Mouse (Mus musculus) cerebral cortex, adult 2 months (tissue): Measurements from ENCODE around the gene Acad12.

Source experiments
- WGBS: fragments of 180-500 bp; shearing (Covaris S2); methylation state at CpG from one replicate; pipeline ENCODE4 v1.1.7; 2018; 5-methylcytosine and 5-hydroxymethylcytosine counted together

The Acad12 gene

GRCm38 (mm10) chr5:121583765-121584501 is 34.8 kb downstream of the Acad12 start:
- 57% methylated on average over 12 of the region's 12 CpGs for WGBS

GRCm38 (mm10) chr5:121581945-121582344 is 36.8 kb downstream of the Acad12 start:
- 96% methylated on average over 8 of the region's 8 CpGs for WGBS

GRCm38 (mm10) chr5:121576927-121577488 is 41.7 kb downstream of the Acad12 start:
- 88% methylated on average over 11 of the region's 11 CpGs for WGBS

DNA sequence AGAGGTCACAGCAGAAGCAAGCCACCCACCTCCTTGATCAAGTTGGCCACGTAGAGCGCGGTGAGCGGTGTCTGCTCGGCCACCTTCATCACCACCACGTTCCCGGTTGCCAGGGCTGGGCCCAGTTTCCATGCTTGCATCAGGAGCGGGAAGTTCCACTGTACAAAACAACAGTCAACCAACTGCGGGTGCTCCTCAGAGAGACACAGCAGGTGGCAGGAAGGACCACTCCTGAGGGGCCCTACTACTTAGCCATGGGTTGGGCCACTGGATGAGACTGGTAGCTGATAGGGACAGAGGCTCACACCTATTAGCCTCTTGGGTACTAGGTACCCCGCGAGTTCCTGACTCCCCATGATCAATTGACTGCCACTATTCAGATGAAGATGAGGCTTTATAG is 42.9 kb downstream of the Acad12 start:
- 96% methylated on average over 11 of the region's 11 CpGs for WGBS

DNA sequence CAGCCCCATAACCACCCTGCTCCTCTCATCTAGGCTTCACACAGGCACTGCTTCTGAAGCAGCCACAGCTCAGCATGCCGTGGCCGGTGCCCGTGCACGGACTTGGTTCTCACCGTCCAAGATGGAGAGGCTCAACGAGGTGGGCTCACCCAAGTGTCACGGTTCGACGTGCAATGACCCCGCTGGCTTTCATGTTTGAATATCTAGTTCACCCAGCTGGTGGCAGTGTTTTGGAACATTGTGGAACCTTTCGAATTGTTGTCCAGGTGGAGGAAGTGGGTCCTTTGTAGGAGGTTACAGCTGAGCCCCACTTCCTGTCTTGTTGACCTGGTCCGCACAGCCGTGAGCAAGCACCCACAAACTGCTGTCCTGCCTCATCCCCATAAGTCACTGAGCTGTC is 44.6 kb downstream of the Acad12 start:
- 88% methylated on average over 13 of the region's 13 CpGs for WGBS

GRCm38 (mm10) chr5:121570787-121571186 is 48.0 kb downstream of the Acad12 start:
- WGBS: 68% methylated on average over 1 of the region's 1 CpGs

- WGBS: 76% methylated on average over 8 of the region's 9 CpGs
Observed at GRCm38 (mm10) chr5:121569881-121570420, 48.8 kb downstream of the Acad12 start.

DNA sequence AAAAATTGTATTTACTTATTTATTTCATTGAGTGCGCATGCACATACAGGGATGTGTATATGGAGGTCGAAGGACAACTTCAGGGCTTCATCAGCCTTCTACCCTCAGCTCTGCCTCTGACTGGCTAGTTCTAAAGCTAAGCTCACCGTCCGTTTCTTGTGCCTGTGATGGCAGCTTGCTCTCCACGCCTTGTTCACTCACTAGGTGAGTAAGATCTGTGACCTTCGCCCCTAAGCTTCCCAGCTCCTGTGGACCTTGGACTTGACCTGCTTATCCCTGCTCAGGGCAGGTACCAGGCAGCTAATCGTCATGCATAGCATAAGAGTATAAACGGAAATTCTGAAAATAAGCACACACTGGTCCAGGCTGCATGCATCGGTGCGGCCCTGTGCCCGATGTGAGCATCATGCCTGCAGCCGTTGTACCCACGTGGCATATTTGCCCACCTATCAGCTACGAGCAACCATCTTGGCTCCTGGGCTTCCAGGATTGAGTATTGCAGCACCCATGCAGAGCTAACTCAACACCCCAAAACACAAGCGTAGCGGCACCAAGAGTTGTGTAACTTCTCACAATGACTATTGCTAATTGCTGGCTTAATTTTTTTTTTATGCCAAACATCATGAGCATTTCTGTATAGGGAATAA is 52.6 kb downstream of the Acad12 start:
- WGBS: 93% methylated on average over 16 of the region's 16 CpGs

DNA sequence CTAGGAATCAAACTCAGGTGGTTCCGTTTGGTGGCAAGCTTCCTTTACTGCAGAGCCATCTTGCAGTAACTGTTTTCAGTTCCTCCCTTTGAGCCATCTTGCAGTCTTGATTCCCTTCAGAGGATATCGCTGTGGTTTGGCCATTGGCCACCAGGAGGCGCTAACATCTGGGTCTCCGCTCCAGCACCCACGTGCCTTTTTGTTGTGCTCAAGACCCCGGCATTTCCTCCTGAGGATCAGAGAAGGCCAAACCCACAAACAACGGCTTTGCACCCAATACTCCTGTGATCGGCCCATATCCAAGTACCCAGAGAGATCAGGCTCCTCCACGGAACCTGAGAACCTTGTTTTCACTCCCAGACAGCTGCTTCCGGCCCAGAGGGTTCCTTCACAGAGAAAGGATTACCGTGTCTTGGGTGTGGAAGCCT is 54.3 kb downstream of the Acad12 start:
- WGBS: 9% methylated on average over 11 of the region's 11 CpGs

DNA sequence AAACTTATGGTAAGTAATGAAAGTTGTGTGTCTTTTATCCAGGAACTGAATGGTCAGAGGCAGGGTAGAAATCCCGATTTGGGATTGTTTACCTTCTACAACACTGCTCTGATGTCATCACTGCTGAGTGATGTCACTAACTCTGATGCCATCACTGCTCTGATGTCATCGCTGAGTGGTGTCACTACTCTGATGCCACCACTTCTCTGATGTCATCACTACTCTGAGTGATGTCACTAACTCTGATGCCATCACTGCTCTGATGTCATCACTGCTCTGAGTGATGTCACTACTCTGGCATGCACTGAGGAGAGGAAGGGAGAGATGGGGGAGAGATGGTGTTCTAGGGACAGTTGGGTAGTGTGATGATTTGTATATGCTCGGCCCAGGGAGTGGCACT is 56.3 kb downstream of the Acad12 start:
- 91% methylated on average over 3 of the region's 3 CpGs for WGBS

DNA sequence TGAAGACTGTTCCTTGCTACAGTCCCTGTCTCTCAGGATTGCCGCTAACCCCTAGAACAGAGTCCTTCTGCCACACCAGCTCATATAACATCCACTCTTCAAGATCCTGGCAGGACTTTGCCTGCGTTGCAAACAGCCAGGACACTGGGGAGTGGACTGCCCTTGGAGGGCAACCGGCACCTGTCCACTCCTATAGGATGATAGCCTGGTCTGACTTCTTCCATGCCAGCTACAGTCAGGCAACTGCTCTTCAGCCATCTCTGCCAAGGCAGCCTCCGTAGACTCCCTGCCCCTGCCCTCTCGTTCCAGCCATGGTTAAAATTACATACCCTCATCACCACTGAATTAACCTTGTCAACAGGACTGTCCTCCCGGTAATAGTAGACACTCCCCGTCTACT is 69.5 kb downstream of the Acad12 start:
- 84% methylated on average over 7 of the region's 7 CpGs for WGBS

- WGBS: 90% methylated on average over 3 of the region's 3 CpGs
Observed at GRCm38 (mm10) chr5:121547084-121547483, 71.7 kb downstream of the Acad12 start.
